Mouse (Mus musculus) neural tube, embryonic 12.5 days (tissue): ENCODE data around the gene Fuca2. TPM values are rescaled to one million over a fixed set of nuclear protein-coding genes. Genes with fewer than 3 reads are reported as not detected.
A peak's percentile ranks its signal among the peaks of the same experiment; 100 is the strongest.
"Not testable (repeated sequence)": the region's sequence is repeated elsewhere in the genome, so short reads cannot be mapped to it uniquely, and the experiment has no call there.

ENCODE experiments used
- ATAC-seq: fragments of 200-750 bp; cut with Nextera tagmentation; 2 replicates; pipeline ENCODE4 v1.8.0; 2017; ENCODE audit warnings: low read depth, mild to moderate bottlenecking, moderate TSS enrichment, moderate library complexity; ENCODE audit not compliant: low FRiP score
- H3K27ac ChIP-seq: fragments of 300-500 bp; sonication (generic); 2 replicates; pipeline ENCODE4 v1.5.1; 2016
- H3K27me3 ChIP-seq: fragments of 300-500 bp; sonication (generic); replicated peaks from 2 replicates; pipeline ENCODE4 v1.6.1; 2016; ENCODE audit warnings: mild to moderate bottlenecking
- H3K36me3 ChIP-seq: fragments of 300-500 bp; sonication (generic); 2 replicates; pipeline ENCODE4 v1.6.1; 2016; ENCODE audit warnings: mild to moderate bottlenecking
- H3K4me1 ChIP-seq: fragments of 300-500 bp; sonication (generic); 2 replicates; pipeline ENCODE4 v1.6.1; 2016
- H3K4me2 ChIP-seq: fragments of 300-500 bp; sonication (generic); replicated peaks from 2 replicates; pipeline ENCODE4 v1.6.1; 2016; ENCODE audit warnings: mild to moderate bottlenecking
- H3K4me3 ChIP-seq: fragments of 300-500 bp; sonication (generic); 2 replicates; pipeline ENCODE4 v1.5.1; 2016
- H3K9ac ChIP-seq: fragments of 300-500 bp; sonication (generic); 2 replicates; pipeline ENCODE4 v1.6.1; 2016; ENCODE audit warnings: mild to moderate bottlenecking
- H3K9me3 ChIP-seq: fragments of 300-500 bp; sonication (generic); 2 replicates; pipeline ENCODE4 v1.6.1; 2016; ENCODE audit warnings: mild to moderate bottlenecking
- WGBS: fragments of 180-500 bp; shearing (Covaris S2); methylation state at CpG from one replicate; pipeline ENCODE4 v1.1.7; 2016; 5-methylcytosine and 5-hydroxymethylcytosine counted together
- polyA plus RNA-seq: library from polyadenylated mRNA; unstranded; fragments of >200 nt; fragmentation: Nextera tagmentation; extraction: Ambion mirVana; gene quantifications from 2 replicates; pipeline ENCODE4 v1.2.1, GENCODE M21; 2016

The Fuca2 gene
- 25.1 and 27.7 TPM in 2 replicates for polyA plus RNA-seq

GRCm38 (mm10) chr10:13499331-13499730 is at the start of gene Fuca2:
TSS of gene Fuca2 (plus strand) at chr10:13499540.
- Histone ChIP-seq H3K4me3 (no peak within 1 kb of the TSS), H3K36me3 (no peaks in the 10 kb centered on the region), H3K4me1 (no peaks in the 10 kb centered on the region), H3K9me3 (no peaks in the 10 kb centered on the region), H3K9ac (no peak within 1 kb of the TSS), H3K27me3 (no peaks in the 10 kb centered on the region), H3K27ac (no peak within 1 kb of the TSS), H3K4me2 (no peak within 1 kb of the TSS)
- WGBS, result 88% methylated on average over 2 of the region's 2 CpGs
- ATAC-seq, result no peak

GRCm38 (mm10) chr10:13451640-13452039 is 47.7 kb upstream of the Fuca2 start:
- ATAC-seq, result no peak
- H3K4me1 ChIP-seq, result no peaks in the 10 kb centered on the region
- no peaks in the 10 kb centered on the region for H3K9me3 ChIP-seq
- no peak overlapping the region for H3K9ac ChIP-seq
- H3K27me3 ChIP-seq, result no peaks in the 10 kb centered on the region
- no peak overlapping the region for H3K4me3 ChIP-seq
- no peak overlapping the region for H3K4me2 ChIP-seq
- WGBS, result 86% methylated on average over 6 of the region's 6 CpGs
- H3K27ac ChIP-seq, result no peak overlapping the region
- H3K36me3 ChIP-seq, result no peaks in the 10 kb centered on the region

- no peaks in the 10 kb centered on the region for H3K27me3 ChIP-seq
- H3K36me3 ChIP-seq, result no peaks in the 10 kb centered on the region
- no peak overlapping the region for H3K4me2 ChIP-seq
- H3K27ac ChIP-seq, result no peak overlapping the region
- H3K9ac ChIP-seq, result no peak overlapping the region
- H3K9me3 ChIP-seq, result no peaks in the 10 kb centered on the region
- no peak overlapping the region for H3K4me3 ChIP-seq
- 80% methylated on average over 13 of the region's 13 CpGs for WGBS
- no peaks in the 10 kb centered on the region for H3K4me1 ChIP-seq
- ATAC-seq, result no peak
These were observed 45.9 kb upstream of the Fuca2 start for GRCm38 (mm10) chr10:13453200-13453990.

- H3K27ac ChIP-seq, H3K27me3 ChIP-seq, H3K4me2 ChIP-seq, H3K4me1 ChIP-seq, ATAC-seq, H3K4me3 ChIP-seq, H3K9me3 ChIP-seq, H3K36me3 ChIP-seq, H3K9ac ChIP-seq: not testable (repeated sequence)
- 85% methylated on average over 3 of the region's 3 CpGs for WGBS
These were observed 35.0 kb upstream of the Fuca2 start for GRCm38 (mm10) chr10:13464295-13464694.

GRCm38 (mm10) chr10:13466925-13467324 is 32.4 kb upstream of the Fuca2 start:
- no peak overlapping the region for H3K4me3 ChIP-seq
- 0 out of 2 replicates have a peak, but pooled peaks cover 3% of the 10 kb centered on the region for H3K27me3 ChIP-seq
- H3K36me3 ChIP-seq, result no peaks in the 10 kb centered on the region
- H3K4me2 ChIP-seq, result no peak overlapping the region
- H3K4me1 ChIP-seq, result no peaks in the 10 kb centered on the region
- no peak overlapping the region for H3K9ac ChIP-seq
- H3K9me3 ChIP-seq, result no peaks in the 10 kb centered on the region
- WGBS, result 74% methylated on average over 5 of the region's 5 CpGs
- H3K27ac ChIP-seq, result no peak overlapping the region
- no peak for ATAC-seq

GRCm38 (mm10) chr10:13468025-13468529 is 31.3 kb upstream of the Fuca2 start:
- H3K9me3 ChIP-seq, H3K27me3 ChIP-seq, H3K4me2 ChIP-seq, H3K27ac ChIP-seq, H3K36me3 ChIP-seq, H3K9ac ChIP-seq, H3K4me1 ChIP-seq, H3K4me3 ChIP-seq, ATAC-seq: not testable (repeated sequence)
- WGBS, result 80% methylated on average over 6 of the region's 6 CpGs

- no peak for ATAC-seq
- H3K36me3 ChIP-seq, result no peaks in the 10 kb centered on the region
- WGBS, result 86% methylated on average over 3 of the region's 3 CpGs
- H3K27ac ChIP-seq, result no peak overlapping the region
- peaks cover 29% of the 10 kb centered on the region for H3K27me3 ChIP-seq
- peaks cover 14% of the 10 kb centered on the region; the same call in 1 of the 2 replicates for H3K4me1 ChIP-seq
- H3K9me3 ChIP-seq, result no peaks in the 10 kb centered on the region
- no peak overlapping the region for H3K9ac ChIP-seq
- H3K4me2 ChIP-seq, result no peak overlapping the region
- no peak overlapping the region for H3K4me3 ChIP-seq
These were observed 29.1 kb upstream of the Fuca2 start for GRCm38 (mm10) chr10:13470236-13470635.

- 12% methylated on average over 17 of the region's 17 CpGs for WGBS
- peak overlapping the region; percentile 66 for H3K4me3 ChIP-seq
- peak overlapping the region; percentile 74 for H3K9ac ChIP-seq
- peaks cover 14% of the 10 kb centered on the region; the same call in 1 of the 2 replicates for H3K4me1 ChIP-seq
- peak; percentile 26 for ATAC-seq
- peak overlapping the region; percentile 100 for H3K4me2 ChIP-seq
- no peaks in the 10 kb centered on the region for H3K9me3 ChIP-seq
- peaks cover 37% of the 10 kb centered on the region for H3K27me3 ChIP-seq
- no peaks in the 10 kb centered on the region for H3K36me3 ChIP-seq
- H3K27ac ChIP-seq, result no peak overlapping the region
These were observed 26.0 kb upstream of the Fuca2 start for GRCm38 (mm10) chr10:13473287-13473832.

- no peaks in the 10 kb centered on the region for H3K9me3 ChIP-seq
- no peak within 1 kb of the TSS for H3K27ac ChIP-seq
- H3K4me3 ChIP-seq, result peak within 1 kb of the TSS; percentile 66
- under 1% methylated on average over 71 of the region's 71 CpGs for WGBS
- peaks cover 14% of the 10 kb centered on the region; the same call in 1 of the 2 replicates for H3K4me1 ChIP-seq
- H3K9ac ChIP-seq, result peak within 1 kb of the TSS; percentile 74
- peaks cover 37% of the 10 kb centered on the region for H3K27me3 ChIP-seq
- peak; percentile 81 for ATAC-seq
- H3K36me3 ChIP-seq, result no peaks in the 10 kb centered on the region
- H3K4me2 ChIP-seq, result peak within 1 kb of the TSS; percentile 100
These were observed 25.3 kb upstream of the Fuca2 start, which contains the start of gene Phactr2 for GRCm38 (mm10) chr10:13473833-13474567. TSS of gene Phactr2 (minus strand) at chr10:13474412.

- Histone ChIP-seq H3K27me3 (peaks cover 37% of the 10 kb centered on the region), H3K9me3 (no peaks in the 10 kb centered on the region), H3K4me2 (peak overlapping the region; percentile 100), H3K4me1 (peaks cover 14% of the 10 kb centered on the region; the same call in 1 of the 2 replicates), H3K4me3 (peak overlapping the region; percentile 66), H3K9ac (peak overlapping the region; percentile 74), H3K36me3 (no peaks in the 10 kb centered on the region), H3K27ac (no peak overlapping the region)
- WGBS, result 3% methylated on average over 10 of the region's 10 CpGs
- no peak; the same call in 1 of the 2 replicates for ATAC-seq
These were observed 24.8 kb upstream of the Fuca2 start for GRCm38 (mm10) chr10:13474568-13474955.

- H3K4me2 ChIP-seq, result peak overlapping the region; percentile 100
- no peaks in the 10 kb centered on the region for H3K36me3 ChIP-seq
- peaks cover 37% of the 10 kb centered on the region for H3K27me3 ChIP-seq
- no peak overlapping the region for H3K4me3 ChIP-seq
- WGBS, result 30% methylated on average over 7 of the region's 7 CpGs
- H3K27ac ChIP-seq, result no peak overlapping the region
- peaks cover 14% of the 10 kb centered on the region; the same call in 1 of the 2 replicates for H3K4me1 ChIP-seq
- H3K9me3 ChIP-seq, result no peaks in the 10 kb centered on the region
- no peak for ATAC-seq
- H3K9ac ChIP-seq, result no peak overlapping the region
These were observed 24.2 kb upstream of the Fuca2 start for GRCm38 (mm10) chr10:13475121-13475520.

GRCm38 (mm10) chr10:13479341-13479740 is 20.0 kb upstream of the Fuca2 start:
- no peak overlapping the region for H3K4me2 ChIP-seq
- no peak for ATAC-seq
- H3K9me3 ChIP-seq, result no peaks in the 10 kb centered on the region
- H3K9ac ChIP-seq, result no peak overlapping the region
- H3K27ac ChIP-seq, result no peak overlapping the region
- no peaks in the 10 kb centered on the region for H3K36me3 ChIP-seq
- WGBS, result 89% methylated on average over 6 of the region's 6 CpGs
- H3K4me1 ChIP-seq, result 0 out of 2 replicates have a peak, but pooled peaks cover 4% of the 10 kb centered on the region
- peaks cover 16% of the 10 kb centered on the region for H3K27me3 ChIP-seq
- H3K4me3 ChIP-seq, result no peak overlapping the region
